Mouse (Mus musculus) ES-E14 (cell line): ENCODE data around the gene Ccdc157.
"Not testable (repeated sequence)": the region's sequence is repeated elsewhere in the genome, so short reads cannot be mapped to it uniquely, and the experiment has no call there.

Source experiments
- HCFC1 ChIP-seq: IDR thresholded peaks from 2 replicates; pipeline ENCODE4 v1.6.1; 2012; ENCODE audit warnings: low read length, inconsistent platforms, borderline replicate concordance; ENCODE audit not compliant: insufficient read depth
- MAFK ChIP-seq: IDR thresholded peaks from 2 replicates; pipeline ENCODE4 v1.6.1; 2014; ENCODE audit warnings: mild to moderate bottlenecking, low read depth, low read length, inconsistent platforms; ENCODE audit not compliant: insufficient read depth
- ZC3H11A ChIP-seq: IDR thresholded peaks from 2 replicates; pipeline ENCODE4 v1.6.1; 2012; ENCODE audit warnings: low read depth, mild to moderate bottlenecking, inconsistent platforms, low read length, borderline replicate concordance

DNA sequence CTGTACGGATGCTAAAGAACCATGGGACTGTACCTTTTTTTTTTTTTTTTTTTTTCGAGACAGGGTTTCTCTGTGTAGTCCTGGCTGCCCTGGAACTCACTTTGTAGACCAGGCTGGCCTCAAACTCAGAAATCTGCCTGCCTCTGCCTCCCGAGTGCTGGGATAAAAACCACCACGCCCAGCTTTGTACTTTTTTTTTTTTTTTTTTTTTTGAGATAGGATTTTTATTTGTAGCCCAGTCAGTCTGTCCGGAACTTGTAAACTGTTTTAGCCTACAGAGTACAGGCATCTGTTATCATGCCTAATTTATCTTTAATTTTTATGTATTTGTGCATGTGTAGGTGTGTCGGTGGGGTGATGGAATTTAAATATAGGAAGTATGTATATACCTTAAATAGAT is 25.4 kb upstream of the Ccdc157 start:
- TF ChIP-seq ZC3H11A, HCFC1, MAFK: not testable (repeated sequence)
